Comparison of ENCODE assay signal across 12 mouse cellular contexts in the genomic region with DNA sequence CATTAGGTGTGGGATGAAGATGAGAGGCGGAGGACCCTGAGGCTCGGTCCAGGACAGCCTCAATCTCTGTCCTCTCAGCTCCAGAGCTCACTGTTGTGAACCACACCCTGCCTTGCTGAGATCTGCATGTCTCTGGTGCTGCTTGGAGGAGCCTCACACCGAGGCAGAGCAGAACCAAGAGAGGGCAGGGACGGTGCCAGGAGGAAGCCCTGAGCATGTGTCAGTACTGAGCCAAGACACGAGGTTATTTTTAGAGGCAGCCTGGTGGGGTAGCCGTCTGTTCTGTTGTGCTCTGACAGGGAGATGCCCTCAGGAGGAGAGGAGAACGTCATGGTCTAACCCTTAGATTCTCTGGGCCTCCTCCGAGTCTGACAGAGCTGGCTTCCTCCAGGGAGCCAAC. TPM values are rescaled to one million over a fixed set of nuclear protein-coding genes. Genes with fewer than 3 reads are reported as not detected.
DNase-seq lines count a peak whose midpoint lies in the region; ATAC-seq and TF ChIP-seq lines count a peak whose summit lies in the region.
"Had no signal": no experiment of that assay in that cellular context is flagged by ENCODE, and none has a peak within 500 bp of the region (broad histone marks: within the 10 kb centered on the region; RNA-seq: fewer than 3 reads in every experiment).

No protein-coding gene starts in this region.

- no peak overlapping the region for H3K4me3 ChIP-seq in heart, postnatal 0 days (ENCODE audit: low read depth, low read length)
- H3K4me3 ChIP-seq in hindbrain, embryonic 16.5 days (ENCODE audit: low read length): no peak overlapping the region
- H3K4me3 ChIP-seq: forebrain, embryonic 12.5 days; heart, adult 2 months; midbrain, embryonic 15.5 days had no signal

- peaks cover 4% of the 10 kb centered on the region for H3K9me3 ChIP-seq in heart, postnatal 0 days (replicated peaks; ENCODE audit: control insufficient read depth, low read length)
- H3K9me3 ChIP-seq in hindbrain, embryonic 16.5 days (ENCODE audit: control insufficient read depth, low read length): no peaks in the 10 kb centered on the region
- H3K9me3 ChIP-seq: forebrain, embryonic 12.5 days; midbrain, embryonic 15.5 days had no signal

- no peak overlapping the region for H3K9ac ChIP-seq in heart, postnatal 0 days (replicated peaks; ENCODE audit: low read depth, low read length)
- no peak overlapping the region for H3K9ac ChIP-seq in hindbrain, embryonic 16.5 days (ENCODE audit: low read depth, low read length)
- H3K9ac ChIP-seq: forebrain, embryonic 12.5 days; midbrain, embryonic 15.5 days had no signal

- no peak for TF ChIP-seq CTCF in heart, postnatal 0 days (IDR thresholded peaks at IDR 0.05; ENCODE audit: low read depth)

- intact Hi-C loops in heart, postnatal 36 days (cut with DNase I): loop anchor here (2.0 kb wide), 1 partner anchor 25 kb away; no protein-coding TSS in a partner anchor

- H3K4me1 ChIP-seq in heart, postnatal 0 days (ENCODE audit: control insufficient read depth, insufficient read depth): peaks cover 11% of the 10 kb centered on the region
- H3K4me1 ChIP-seq in hindbrain, embryonic 16.5 days (ENCODE audit: control insufficient read depth, insufficient read depth, low read depth, low read length): peaks cover 18% of the 10 kb centered on the region

- no peaks in the 10 kb centered on the region for H3K36me3 ChIP-seq in heart, postnatal 0 days (replicated peaks; ENCODE audit: control insufficient read depth, insufficient read depth, low read length)
- H3K36me3 ChIP-seq in hindbrain, embryonic 16.5 days (ENCODE audit: control insufficient read depth, insufficient read depth, low read length): no peaks in the 10 kb centered on the region
- H3K36me3 ChIP-seq: forebrain, embryonic 12.5 days; midbrain, embryonic 15.5 days had no signal

- peak; percentile 33 to 62 for DNase-seq in adrenal gland, adult (ENCODE audit: inconsistent age in 2 of 2, low spot score in 1 of 2)
- DNase-seq in adrenal gland, postnatal 4 days (ENCODE audit: low spot score in 2 of 2): no peak
- no peak for DNase-seq in heart, postnatal 0 days (ENCODE audit: low spot score)
- DNase-seq in heart, postnatal 36 days: no peak
- peak; percentile 96 for DNase-seq in brain, adult 2 months (ENCODE audit: low read depth, low spot score)
- DNase-seq in thymus, postnatal 36 days: no peak

- 26% methylated on average over 8 of the region's 8 CpGs for WGBS in heart, postnatal 0 days
- 53% methylated on average over 8 of the region's 8 CpGs for WGBS in hindbrain, embryonic 16.5 days

- H3K4me2 ChIP-seq in heart, postnatal 0 days (ENCODE audit: low read depth, low read length): no peak overlapping the region
- no peak overlapping the region for H3K4me2 ChIP-seq in hindbrain, embryonic 16.5 days (ENCODE audit: low read length)
- H3K4me2 ChIP-seq: forebrain, embryonic 12.5 days; midbrain, embryonic 15.5 days had no signal

- no peak overlapping the region for H3K27ac ChIP-seq in heart, postnatal 0 days (ENCODE audit: low read depth)
- no peak overlapping the region for H3K27ac ChIP-seq in hindbrain, embryonic 16.5 days (ENCODE audit: low read depth, low read length)
- H3K27ac ChIP-seq: forebrain, embryonic 12.5 days; heart, adult 2 months; midbrain, embryonic 15.5 days had no signal

- 0 out of 2 replicates have a peak, but pooled peaks have one; percentile 4 for ATAC-seq in heart, postnatal 0 days (ENCODE audit: insufficient read depth, low read depth)
- ATAC-seq in granulocyte monocyte progenitor cell, adult 5-6 weeks (replicated peaks; ENCODE audit: poor library complexity, severe bottlenecking): peak; percentile 9; the same call in 1 of the 2 replicates
- no peak for ATAC-seq in hindbrain, embryonic 16.5 days
- ATAC-seq: intestine, postnatal 0 days; midbrain, embryonic 15.5 days had no signal

- no peak for TF ChIP-seq EP300 in heart, postnatal 0 days (IDR thresholded peaks at IDR 0.05; ENCODE audit: low read depth)

- H3K27me3 ChIP-seq in heart, postnatal 0 days (ENCODE audit: control insufficient read depth, insufficient read depth, low read length): peaks cover 99% of the 10 kb centered on the region
- no peaks in the 10 kb centered on the region for H3K27me3 ChIP-seq in hindbrain, embryonic 16.5 days (replicated peaks; ENCODE audit: control insufficient read depth, insufficient read depth, low read length)

RNA-seq across cellular contexts. Expression of a gene that starts 50.3 kb away (rescaled TPM):
- total RNA-seq in adrenal gland, postnatal 4 days (2021): 100 to 1,000 TPM; 105 to 116 TPM
- total RNA-seq in heart, postnatal 0 days (2014; rRNA removed; ENCODE audit: low replicate concordance): 22.8 and 33.8 TPM in 2 replicates
- polyA plus RNA-seq in heart, postnatal 0 days (2015; fragmentation: Nextera tagmentation; extraction: Ambion mirVana): 4.5 and 4.9 TPM in 2 replicates
- total RNA-seq in heart, postnatal 36 days (2021): 10 to 100 TPM; 16.8 to 16.9 TPM
- total RNA-seq in granulocyte monocyte progenitor cell, adult 5-6 weeks (2014; fragmentation: Nextera tagmentation): 83.8 and 91.4 TPM in 2 replicates
- 34.6 and 40.9 TPM in 2 replicates for total RNA-seq in granulocyte monocyte progenitor cell, adult 5-6 weeks (2017)
- 19.5 and 23.0 TPM in 2 replicates for polyA plus RNA-seq in hindbrain, embryonic 16.5 days (2015; fragmentation: Nextera tagmentation; extraction: Ambion mirVana)

Comparison
In these comparisons a context has a peak if more than half of its experiments do, and no peak if none do; other contexts are left out.
1. DNase-seq: peak in adrenal gland, adult (2 of 2) and brain, adult 2 months (single experiment); none in adrenal gland, postnatal 4 days (0 of 2), heart, postnatal 0 days (single experiment), heart, postnatal 36 days (0 of 2) and thymus, postnatal 36 days (0 of 2).